Mouse (Mus musculus) G1E (cell line): Measurements from ENCODE around the gene Pim1.

ENCODE experiments used
- CTCF ChIP-seq: IDR thresholded peaks from 2 replicates; pipeline ENCODE4 v1.5.1; 2012; ENCODE audit warnings: low read depth, low read length, inconsistent platforms, mixed read lengths
- GATA1 ChIP-seq: IDR thresholded peaks from 2 replicates; pipeline ENCODE4 v1.6.1; 2012; ENCODE audit warnings: borderline replicate concordance, low read length, inconsistent platforms, mixed read lengths
- POLR2AphosphoS5 ChIP-seq: IDR thresholded peaks from 2 replicates; pipeline ENCODE4 v1.6.1; 2012; ENCODE audit warnings: low read depth, low read length, inconsistent platforms; ENCODE audit not compliant: insufficient replicate concordance

DNA sequence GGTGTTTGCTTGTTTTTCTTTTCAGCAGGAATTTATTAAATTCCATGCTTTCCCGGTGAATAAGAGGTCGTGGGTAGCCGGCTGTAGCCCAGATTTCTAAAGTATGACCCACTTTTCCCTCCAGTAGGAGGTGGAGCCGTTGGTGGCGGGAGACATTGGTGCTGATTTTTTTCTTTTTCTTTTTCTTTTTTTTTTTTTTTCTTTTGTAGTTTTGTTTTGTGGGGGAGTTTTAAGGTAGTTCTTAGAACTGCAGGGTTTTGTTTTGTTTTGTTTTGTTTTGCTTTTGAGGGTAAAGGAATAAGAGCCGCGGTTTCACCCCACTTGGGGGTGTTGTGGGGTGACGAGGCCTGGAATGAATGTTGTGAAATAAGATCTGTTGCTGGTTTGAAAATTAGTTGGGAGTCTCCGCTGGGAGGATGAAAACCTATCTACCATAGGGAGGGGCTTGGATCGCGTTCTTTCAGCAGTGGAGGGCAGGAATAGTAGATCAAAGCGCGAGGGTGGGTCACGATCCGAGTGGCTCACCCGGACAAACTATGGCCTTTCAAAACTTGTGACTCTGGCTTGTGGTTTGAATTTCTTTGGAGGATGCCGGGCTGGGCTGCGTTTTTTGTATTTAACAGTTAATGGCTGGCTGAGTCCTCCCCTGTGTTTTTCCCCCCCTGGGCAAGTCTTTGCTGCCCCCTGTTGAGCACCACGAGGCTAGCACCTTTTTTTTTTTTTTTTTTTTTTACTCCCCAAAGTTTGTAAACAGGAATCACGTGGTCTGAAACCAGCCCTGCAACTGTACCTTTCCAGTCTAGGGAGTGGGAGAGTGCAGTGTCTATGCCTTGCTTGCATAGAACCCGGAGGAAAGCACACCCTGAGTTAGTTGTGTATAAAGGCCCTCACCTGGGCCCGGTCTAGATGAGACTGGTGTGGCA is 2.0 kb downstream of the Pim1 start:
- peak; percentile 26; the same call in 1 of the 2 replicates for TF ChIP-seq CTCF
- TF ChIP-seq POLR2AphosphoS5: no peak
- no peak for TF ChIP-seq GATA1
